Mouse (Mus musculus): Measurements from ENCODE around the gene Icam2. TPM values are rescaled to one million over a fixed set of nuclear protein-coding genes. Genes with fewer than 3 reads are reported as not detected.

Gene Icam2
- total and polyA plus RNA-seq, 2 experiments from 2014 or later, result 66.6 to 72.9 TPM

DNA sequence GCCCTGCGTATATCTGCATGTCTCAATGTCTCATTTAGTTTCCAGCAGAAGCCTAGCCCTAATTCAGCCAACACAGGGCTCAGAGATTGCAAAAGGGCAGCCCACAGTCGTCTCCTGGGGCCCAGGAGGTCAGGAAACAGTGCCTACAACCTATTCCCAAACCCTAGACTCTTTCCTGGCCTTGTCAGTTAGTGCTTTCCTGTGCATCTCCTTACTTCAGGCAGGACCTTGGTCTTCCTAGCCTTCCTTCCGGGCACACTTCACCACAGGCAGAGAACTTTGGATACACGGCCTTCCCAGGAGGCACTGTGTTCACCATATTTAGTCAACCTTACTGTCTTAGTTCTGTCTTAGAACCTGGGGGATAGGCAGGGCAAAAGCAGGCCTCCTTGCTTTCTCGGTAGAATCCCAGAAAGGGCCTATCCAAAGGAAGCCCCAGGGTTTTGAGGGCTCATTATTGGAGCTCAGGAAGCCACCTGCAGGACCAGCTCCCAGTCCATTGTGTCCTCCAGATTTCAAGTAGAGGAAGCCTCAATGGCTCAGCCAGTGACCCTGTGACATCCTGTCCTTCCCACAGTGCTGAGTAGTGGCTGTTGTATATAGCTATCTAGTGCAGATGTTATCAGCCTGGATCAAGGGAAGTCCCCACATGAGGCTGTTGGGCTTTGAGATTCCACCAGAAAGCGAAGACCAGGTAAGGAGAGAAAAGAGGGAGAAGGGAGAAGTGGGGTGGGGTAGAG is 4.7 kb downstream of the Icam2 start:
- no peaks in the 10 kb centered on the region for H3K9me3 ChIP-seq (replicated peaks; ENCODE audit: control insufficient read depth, low read length)
- H3K4me1 ChIP-seq (ENCODE audit: control insufficient read depth, insufficient read depth), result peaks cover 9% of the 10 kb centered on the region
- peak; percentile 25 for DNase-seq (ENCODE audit: low spot score)
- 0 out of 2 replicates have a peak, but pooled peaks have one; percentile 18 for ATAC-seq (ENCODE audit: insufficient read depth, low read depth)
- no peak overlapping the region for H3K4me2 ChIP-seq (ENCODE audit: low read depth, low read length)
- H3K27ac ChIP-seq (ENCODE audit: low read depth), result peak overlapping the region; percentile 94
- no peaks in the 10 kb centered on the region for H3K27me3 ChIP-seq (ENCODE audit: control insufficient read depth, insufficient read depth, low read length)
- H3K4me3 ChIP-seq (ENCODE audit: low read depth, low read length), result no peak overlapping the region
- H3K36me3 ChIP-seq (replicated peaks; ENCODE audit: control insufficient read depth, insufficient read depth, low read length), result 0 out of 2 replicates have a peak, but pooled peaks cover 2% of the 10 kb centered on the region
- 68% methylated on average over 6 of the region's 6 CpGs for WGBS
- TF ChIP-seq EP300 (IDR thresholded peaks at IDR 0.05; ENCODE audit: low read depth) (no peak), CTCF (IDR thresholded peaks at IDR 0.05; ENCODE audit: low read depth) (no peak)
- H3K9ac ChIP-seq (replicated peaks; ENCODE audit: low read depth, low read length), result no peak overlapping the region

DNA sequence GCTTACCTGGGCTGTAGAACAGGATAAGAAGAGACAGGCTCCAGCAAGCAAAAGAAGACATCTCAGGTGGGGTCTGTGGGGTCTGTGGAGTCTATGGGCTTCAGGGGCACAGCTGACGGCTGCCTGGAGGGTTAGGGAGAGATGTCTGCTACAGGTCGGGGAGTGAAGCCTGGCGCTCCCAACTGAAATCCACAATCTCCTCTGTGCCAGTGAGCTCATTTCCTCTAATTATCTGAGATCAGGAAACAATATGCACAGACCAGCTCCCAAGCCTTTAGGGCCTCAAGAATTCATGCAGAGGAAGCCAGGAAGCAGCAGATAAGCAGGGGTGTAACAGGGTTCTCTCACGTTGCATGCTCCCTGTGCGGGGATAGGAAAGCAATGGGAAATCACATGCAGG is 5.5 kb downstream of the Icam2 start:
- peak overlapping the region; percentile 94 for H3K27ac ChIP-seq (ENCODE audit: low read depth)
- H3K27me3 ChIP-seq (ENCODE audit: control insufficient read depth, insufficient read depth, low read length), result no peaks in the 10 kb centered on the region
- H3K4me1 ChIP-seq (ENCODE audit: control insufficient read depth, insufficient read depth), result peaks cover 6% of the 10 kb centered on the region; the same call in 1 of the 2 replicates
- peak overlapping the region; percentile 35 for H3K4me3 ChIP-seq (ENCODE audit: low read depth, low read length)
- peak; percentile 70 for DNase-seq (ENCODE audit: low spot score)
- peak overlapping the region; percentile 44 for H3K9ac ChIP-seq (replicated peaks; ENCODE audit: low read depth, low read length)
- TF ChIP-seq CTCF (IDR thresholded peaks at IDR 0.05; ENCODE audit: low read depth) (no peak), EP300 (IDR thresholded peaks at IDR 0.05; ENCODE audit: low read depth) (peak; percentile 95)
- H3K36me3 ChIP-seq (replicated peaks; ENCODE audit: control insufficient read depth, insufficient read depth, low read length), result peaks cover 9% of the 10 kb centered on the region; the same call in 1 of the 2 replicates
- ATAC-seq (ENCODE audit: insufficient read depth, low read depth), result peak; percentile 80
- peak overlapping the region; percentile 55 for H3K4me2 ChIP-seq (ENCODE audit: low read depth, low read length)
- 35% methylated on average over 5 of the region's 5 CpGs for WGBS
- H3K9me3 ChIP-seq (replicated peaks; ENCODE audit: control insufficient read depth, low read length), result no peaks in the 10 kb centered on the region

DNA sequence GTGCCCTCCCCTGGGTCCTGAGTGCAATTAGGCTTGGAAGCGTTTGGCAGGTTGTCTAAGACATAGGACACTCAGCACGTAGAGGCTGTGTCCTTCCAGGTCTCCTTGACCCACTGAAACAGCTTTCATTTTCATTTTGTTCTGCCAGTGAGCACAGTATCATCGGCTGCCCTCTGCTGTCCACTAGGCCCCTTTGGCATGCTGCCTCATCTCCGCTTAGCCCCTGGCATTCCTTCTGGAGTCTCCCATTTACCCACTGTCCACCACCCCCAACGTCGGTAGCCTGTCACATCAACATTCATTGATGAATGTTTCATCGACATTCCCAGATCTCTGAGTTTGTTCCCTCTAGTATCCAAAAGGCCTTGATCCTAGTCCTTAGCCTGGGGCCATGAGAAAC is 6.0 kb downstream of the Icam2 start:
- DNase-seq (ENCODE audit: low spot score) (peak; percentile 47), ATAC-seq (ENCODE audit: insufficient read depth, low read depth) (peak; percentile 62)

DNA sequence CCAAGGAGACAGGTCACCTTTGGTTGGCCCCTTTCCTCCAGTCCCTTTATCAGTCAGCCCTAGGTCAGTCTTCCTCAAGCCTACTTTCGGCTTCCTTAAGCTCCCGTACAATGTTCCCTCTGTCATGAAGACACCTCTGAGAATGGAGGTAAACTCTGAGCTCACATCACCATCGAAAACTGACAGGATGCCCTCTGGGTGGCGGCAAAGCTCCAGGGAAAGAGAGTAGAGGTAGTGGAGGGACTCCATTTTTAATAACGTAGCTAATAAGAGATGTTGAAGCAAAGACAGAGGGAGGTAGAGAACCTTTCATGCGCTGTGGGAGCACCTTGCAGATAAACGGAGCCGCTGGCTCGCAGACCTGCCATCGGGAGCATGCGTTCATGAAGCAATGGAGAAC is 6.9 kb downstream of the Icam2 start:
- Histone ChIP-seq H3K9me3 (replicated peaks; ENCODE audit: control insufficient read depth, low read length) (no peaks in the 10 kb centered on the region), H3K4me2 (ENCODE audit: low read depth, low read length) (peak overlapping the region; percentile 55), H3K27ac (ENCODE audit: low read depth) (peak overlapping the region; percentile 94), H3K36me3 (replicated peaks; ENCODE audit: control insufficient read depth, insufficient read depth, low read length) (peaks cover 9% of the 10 kb centered on the region; the same call in 1 of the 2 replicates), H3K4me3 (ENCODE audit: low read depth, low read length) (peak overlapping the region; percentile 35), H3K4me1 (ENCODE audit: control insufficient read depth, insufficient read depth) (peaks cover 10% of the 10 kb centered on the region; the same call in 1 of the 2 replicates), H3K27me3 (ENCODE audit: control insufficient read depth, insufficient read depth, low read length) (no peaks in the 10 kb centered on the region), H3K9ac (replicated peaks; ENCODE audit: low read depth, low read length) (peak overlapping the region; percentile 12; the same call in 1 of the 2 replicates)
- DNase-seq (ENCODE audit: low spot score) (no peak), ATAC-seq (ENCODE audit: insufficient read depth, low read depth) (no peak)
- TF ChIP-seq CTCF (IDR thresholded peaks at IDR 0.05; ENCODE audit: low read depth) (peak; percentile 39), EP300 (IDR thresholded peaks at IDR 0.05; ENCODE audit: low read depth) (no peak)
- WGBS, result 63% methylated on average over 11 of the region's 11 CpGs

More for the DNA sequence above, 6.0 kb downstream of the Icam2 start:
- H3K36me3 ChIP-seq (replicated peaks; ENCODE audit: control insufficient read depth, insufficient read depth, low read length), result peaks cover 9% of the 10 kb centered on the region; the same call in 1 of the 2 replicates
- TF ChIP-seq EP300 (IDR thresholded peaks at IDR 0.05; ENCODE audit: low read depth) (no peak), CTCF (IDR thresholded peaks at IDR 0.05; ENCODE audit: low read depth) (peak; percentile 43; the same call in 1 of the 2 replicates)
- peak overlapping the region; percentile 44 for H3K9ac ChIP-seq (replicated peaks; ENCODE audit: low read depth, low read length)
- H3K4me3 ChIP-seq (ENCODE audit: low read depth, low read length), result peak overlapping the region; percentile 35
- peak overlapping the region; percentile 94 for H3K27ac ChIP-seq (ENCODE audit: low read depth)
- H3K9me3 ChIP-seq (replicated peaks; ENCODE audit: control insufficient read depth, low read length), result no peaks in the 10 kb centered on the region
- peak overlapping the region; percentile 55 for H3K4me2 ChIP-seq (ENCODE audit: low read depth, low read length)
- H3K27me3 ChIP-seq (ENCODE audit: control insufficient read depth, insufficient read depth, low read length), result no peaks in the 10 kb centered on the region
- peaks cover 10% of the 10 kb centered on the region; the same call in 1 of the 2 replicates for H3K4me1 ChIP-seq (ENCODE audit: control insufficient read depth, insufficient read depth)
- WGBS, result 47% methylated on average over 7 of the region's 7 CpGs

DNA sequence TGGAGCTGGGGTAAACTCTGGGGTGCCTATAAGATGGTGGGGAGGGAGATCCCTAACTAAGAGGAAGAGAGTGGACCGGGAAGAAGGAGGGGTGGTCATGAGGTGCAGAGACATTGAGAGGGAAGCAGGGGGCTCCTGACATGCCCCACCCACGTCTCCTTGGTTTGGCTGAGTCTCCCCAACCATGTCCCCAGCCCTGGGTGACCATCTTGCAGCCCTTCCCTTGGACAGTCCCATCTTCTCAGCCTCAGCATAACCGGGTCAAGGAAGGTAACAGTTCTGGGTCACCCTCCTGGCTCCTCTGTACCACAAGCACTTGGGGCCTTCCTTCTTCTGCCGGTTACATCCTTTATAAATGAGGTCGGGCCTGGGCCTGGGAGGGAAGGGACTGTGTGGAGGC is 12.9 kb downstream of the Icam2 start:
- peak overlapping the region; percentile 47; the same call in 1 of the 2 replicates for H3K27ac ChIP-seq (ENCODE audit: low read depth)
- no peak for ATAC-seq (ENCODE audit: insufficient read depth, low read depth)

More for the DNA sequence above, 12.9 kb downstream of the Icam2 start:
- Histone ChIP-seq H3K36me3 (replicated peaks; ENCODE audit: control insufficient read depth, insufficient read depth, low read length) (peaks cover 9% of the 10 kb centered on the region; the same call in 1 of the 2 replicates), H3K4me2 (ENCODE audit: low read depth, low read length) (peak overlapping the region; percentile 21; the same call in 1 of the 2 replicates), H3K27me3 (ENCODE audit: control insufficient read depth, insufficient read depth, low read length) (no peaks in the 10 kb centered on the region), H3K4me3 (ENCODE audit: low read depth, low read length) (no peak overlapping the region), H3K4me1 (ENCODE audit: control insufficient read depth, insufficient read depth) (0 out of 2 replicates have a peak, but pooled peaks cover 4% of the 10 kb centered on the region), H3K9ac (replicated peaks; ENCODE audit: low read depth, low read length) (no peak overlapping the region; the same call in 1 of the 2 replicates), H3K9me3 (replicated peaks; ENCODE audit: control insufficient read depth, low read length) (no peaks in the 10 kb centered on the region)
- TF ChIP-seq EP300 (IDR thresholded peaks at IDR 0.05; ENCODE audit: low read depth), result no peak
- no peak for TF ChIP-seq CTCF (IDR thresholded peaks at IDR 0.05; ENCODE audit: low read depth)
- no peak for DNase-seq (ENCODE audit: low spot score)
- WGBS, result 58% methylated on average over 5 of the region's 5 CpGs

All from heart, postnatal 0 days (tissue).